Mouse (Mus musculus): ENCODE results near the gene Klrb1a.
"Not testable (repeated sequence)": the region's sequence is repeated elsewhere in the genome, so short reads cannot be mapped to it uniquely, and the experiment has no call there.

GRCm38 (mm10) chr6:128645708-128646107 is 22.4 kb upstream of the Klrb1a start:
- TF ChIP-seq POLR2A (IDR thresholded peaks at IDR 0.05; ENCODE audit: borderline replicate concordance, low read depth, low read length); CTCF (IDR thresholded peaks at IDR 0.05; ENCODE audit: low read depth, low read length): not testable (repeated sequence)
